Mouse (Mus musculus) cerebral cortex, adult 2 months (tissue): ENCODE data around the gene Atp6v0d1.

ENCODE experiments used
- WGBS: fragments of 180-500 bp; shearing (Covaris S2); methylation state at CpG from one replicate; pipeline ENCODE4 v1.1.7; 2018; 5-methylcytosine and 5-hydroxymethylcytosine counted together

The Atp6v0d1 gene

DNA sequence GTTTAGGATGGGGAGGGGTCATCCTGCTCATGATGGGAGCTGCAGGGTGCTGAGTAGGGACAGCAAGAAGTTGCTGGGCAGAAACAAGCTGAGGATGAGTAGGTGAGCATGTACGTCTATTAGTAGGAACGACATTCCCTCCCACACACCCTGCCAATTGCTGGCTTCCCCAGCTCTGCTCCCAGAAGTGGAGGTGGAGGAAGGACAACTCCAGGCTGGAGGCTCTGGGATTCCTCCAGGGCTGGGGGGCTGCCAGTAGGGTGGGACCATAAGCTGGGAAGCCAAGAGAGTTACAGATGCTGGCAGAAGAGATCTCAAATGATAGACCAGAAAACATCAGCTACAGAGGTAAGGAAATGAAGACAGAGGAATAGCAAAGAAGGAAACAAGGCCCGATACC, 29.3 kb downstream of the Atp6v0d1 start:
- WGBS = 45% methylated on average over 3 of the region's 3 CpGs

DNA sequence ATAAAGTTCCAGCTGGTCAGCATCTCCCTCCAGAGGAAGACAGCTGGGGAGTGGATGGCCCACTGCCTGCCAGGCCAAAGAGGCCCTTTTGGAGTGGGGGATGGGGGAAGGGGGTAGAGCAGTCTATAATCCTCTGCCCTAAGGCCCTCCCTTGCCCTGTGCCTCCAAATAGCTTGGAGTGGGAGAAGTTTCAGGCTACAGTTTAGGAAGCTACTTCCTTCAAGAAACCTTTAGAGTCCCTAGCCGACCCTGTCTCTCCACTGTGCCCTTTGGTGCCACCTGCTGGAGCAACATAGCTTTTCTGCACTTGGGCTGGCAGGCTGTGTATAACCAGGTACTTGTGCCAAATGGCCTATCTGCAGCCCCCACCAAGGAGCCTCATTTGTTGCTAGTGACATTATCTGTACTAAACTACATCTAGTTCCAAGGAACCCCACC, 31.9 kb downstream of the Atp6v0d1 start:
- WGBS = 0% methylated on average over 1 of the region's 1 CpGs

DNA sequence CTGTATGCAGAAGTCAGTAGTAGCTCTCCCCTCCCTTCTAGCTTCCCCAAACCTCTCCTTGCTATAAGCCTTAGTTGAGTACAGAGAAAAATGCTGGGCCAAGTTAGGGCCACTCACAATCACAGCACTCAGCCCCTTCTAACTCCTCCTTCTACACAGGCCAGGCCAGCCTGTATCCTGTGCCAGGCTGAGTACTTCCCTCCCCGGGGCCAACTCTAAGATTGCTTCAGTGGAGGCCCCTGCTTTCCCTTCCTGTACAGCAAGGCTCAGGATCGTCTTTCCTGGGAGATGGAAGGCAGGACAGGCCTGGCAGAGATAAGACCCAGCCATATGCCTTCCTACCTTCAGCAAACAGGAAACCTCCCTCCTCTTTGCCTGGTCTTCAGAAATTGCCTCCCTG, 32.4 kb downstream of the Atp6v0d1 start:
- whole genome bisulfite sequencing = 39% methylated on average over 2 of the region's 2 CpGs

DNA sequence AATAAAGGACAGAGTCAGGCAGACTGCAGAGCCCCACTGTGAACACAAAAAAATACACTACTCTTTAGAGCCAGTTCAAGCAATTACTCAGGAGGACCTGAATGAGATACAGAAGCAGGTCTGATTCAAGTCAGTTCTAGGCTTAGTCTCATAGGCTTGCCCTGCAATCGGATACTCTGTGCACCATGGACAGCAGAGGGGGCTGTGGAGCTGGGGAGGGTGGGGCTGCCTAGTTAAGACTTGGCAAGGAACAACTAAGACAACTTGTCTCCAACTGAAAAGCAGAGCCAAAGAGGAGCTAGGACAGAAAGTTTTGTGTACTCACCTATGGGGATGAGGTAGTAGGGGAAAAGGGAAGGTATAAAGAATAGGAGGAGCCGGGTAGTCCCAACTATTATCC, 34.1 kb downstream of the Atp6v0d1 start:
- WGBS = 54% methylated on average over 2 of the region's 2 CpGs

DNA sequence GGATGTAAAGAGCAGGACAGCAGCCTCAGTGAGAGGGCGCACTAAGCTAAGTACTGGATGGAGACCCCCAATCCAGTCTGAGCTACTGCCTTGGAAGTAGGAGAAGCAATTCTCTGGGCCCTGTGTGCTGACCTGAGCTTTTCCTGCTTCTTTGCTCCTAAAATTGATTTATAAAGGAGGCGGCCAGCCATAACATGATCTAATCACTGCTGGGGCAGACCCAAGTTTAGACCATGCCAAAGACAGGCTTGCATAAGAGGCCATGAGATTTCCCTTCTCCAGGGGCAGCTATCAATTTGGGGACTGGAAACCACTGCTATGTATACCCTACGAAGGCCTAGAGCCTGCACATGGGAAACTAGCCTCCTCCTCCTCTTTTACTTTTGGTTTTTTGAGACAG, 36.6 kb downstream of the Atp6v0d1 start:
- WGBS = 93% methylated on average over 3 of the region's 3 CpGs

DNA sequence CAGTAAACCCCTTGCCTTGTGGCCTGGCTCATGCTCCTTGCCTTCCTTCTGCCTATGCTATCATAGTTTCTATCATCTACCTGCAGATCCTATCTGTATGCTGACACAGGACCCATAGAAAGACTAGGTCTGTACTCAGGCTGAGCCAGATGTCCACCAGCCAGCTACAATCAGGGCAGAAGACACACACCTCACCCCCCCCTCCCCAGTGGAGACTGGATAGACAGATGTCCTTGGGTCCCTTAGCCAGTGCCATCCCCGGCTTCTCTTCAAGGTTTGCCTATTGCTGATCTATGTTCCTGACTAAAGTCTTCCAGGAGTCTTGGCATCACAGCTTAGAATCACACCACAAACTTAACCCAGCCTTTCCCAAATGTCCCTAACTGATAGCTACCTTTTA, 37.6 kb downstream of the Atp6v0d1 start:
- WGBS = 93% methylated on average over 1 of the region's 1 CpGs

DNA sequence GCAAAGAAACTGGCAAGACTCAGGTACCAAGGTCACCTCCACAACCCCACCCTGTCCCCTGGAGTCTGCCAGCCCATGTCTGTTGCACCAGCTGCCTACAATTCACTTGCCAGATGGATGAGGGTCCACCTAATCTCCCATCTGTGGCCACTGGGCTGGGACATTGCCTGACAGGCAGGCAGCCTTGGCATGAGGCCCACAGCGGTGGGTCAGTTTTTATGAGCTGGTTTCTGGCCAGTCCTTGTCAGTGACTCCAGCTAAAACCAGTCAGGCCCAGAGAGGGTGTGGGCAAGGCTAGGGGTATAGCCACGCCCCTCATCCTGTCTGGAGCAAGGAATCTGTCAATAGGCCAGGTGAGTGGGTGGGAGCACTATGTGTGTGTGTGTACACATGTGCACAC, 38.7 kb downstream of the Atp6v0d1 start:
- WGBS = 89% methylated on average over 2 of the region's 2 CpGs

DNA sequence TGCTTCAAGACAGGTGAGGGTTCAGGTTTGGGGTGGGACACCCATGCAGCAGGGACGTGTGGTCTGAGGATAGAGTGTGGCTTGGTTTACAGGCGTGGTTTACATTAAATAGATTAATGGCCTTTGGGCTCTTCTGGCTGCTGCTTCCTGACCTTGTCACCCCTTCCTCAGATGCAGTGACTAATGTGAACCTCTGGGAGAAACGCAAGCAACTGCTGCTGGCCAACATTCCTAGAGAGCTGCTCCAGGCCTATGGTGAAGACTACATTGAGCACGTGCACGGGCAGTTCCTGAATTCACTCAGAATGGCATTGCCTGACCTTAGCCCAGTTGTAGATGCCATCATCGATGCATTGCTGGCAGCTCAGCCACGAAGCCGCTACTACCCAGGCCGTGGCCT, 43.0 kb downstream of the Atp6v0d1 start:
- WGBS = 91% methylated on average over 9 of the region's 9 CpGs

DNA sequence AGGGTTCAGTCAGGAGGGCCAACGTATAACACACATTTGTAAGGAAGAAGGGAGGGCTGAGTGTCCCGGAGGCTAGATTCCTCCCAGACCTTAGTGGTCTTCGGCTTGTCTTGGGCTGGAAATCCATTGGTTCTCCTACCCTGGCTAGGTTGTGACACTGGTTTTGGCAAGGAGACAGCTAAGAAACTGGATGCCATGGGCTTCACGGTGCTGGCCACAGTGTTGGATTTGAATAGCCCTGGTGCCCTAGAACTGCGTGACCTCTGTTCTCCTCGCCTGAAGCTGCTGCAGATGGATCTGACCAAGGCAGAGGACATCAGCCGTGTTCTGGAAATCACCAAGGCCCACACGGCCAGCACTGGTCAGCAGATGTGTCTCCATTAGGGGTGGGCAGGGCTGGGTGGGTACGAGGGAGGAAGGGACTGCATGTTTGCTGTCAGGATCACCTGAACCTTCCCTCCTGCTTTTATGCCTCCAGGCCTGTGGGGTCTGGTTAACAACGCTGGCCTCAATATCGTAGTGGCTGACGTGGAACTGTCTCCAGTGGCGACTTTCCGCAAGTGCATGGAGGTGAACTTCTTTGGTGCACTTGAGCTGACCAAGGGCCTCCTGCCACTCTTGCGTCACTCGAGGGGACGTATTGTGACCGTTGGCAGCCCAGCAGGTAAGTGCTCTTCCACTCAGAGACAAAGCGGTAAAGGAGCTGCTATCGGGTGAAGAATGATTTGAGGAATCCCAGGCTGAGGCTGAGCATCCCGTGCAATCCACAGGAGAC, 43.7 kb downstream of the Atp6v0d1 start:
- WGBS = 88% methylated on average over 21 of the region's 21 CpGs

DNA sequence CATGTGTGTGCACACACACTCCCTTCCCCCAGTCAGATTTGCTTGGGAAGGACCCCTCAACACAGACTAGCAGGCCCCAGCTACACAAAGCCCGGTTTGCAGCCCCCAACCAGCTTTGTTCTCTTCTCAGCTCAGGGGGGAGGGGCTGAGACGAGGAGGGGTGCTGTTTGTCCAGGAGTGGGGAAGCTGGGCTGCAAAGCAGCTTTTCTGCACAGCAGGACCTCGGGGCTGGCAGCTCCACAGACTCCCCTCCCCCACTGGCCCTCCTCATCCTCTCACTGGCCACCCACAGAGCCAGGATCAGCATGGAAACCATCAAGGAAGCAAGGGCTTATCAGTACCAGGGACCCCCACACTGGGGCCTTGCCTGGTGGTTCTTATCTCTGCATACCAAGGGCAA, 44.8 kb downstream of the Atp6v0d1 start:
- WGBS = 22% methylated on average over 3 of the region's 3 CpGs

DNA sequence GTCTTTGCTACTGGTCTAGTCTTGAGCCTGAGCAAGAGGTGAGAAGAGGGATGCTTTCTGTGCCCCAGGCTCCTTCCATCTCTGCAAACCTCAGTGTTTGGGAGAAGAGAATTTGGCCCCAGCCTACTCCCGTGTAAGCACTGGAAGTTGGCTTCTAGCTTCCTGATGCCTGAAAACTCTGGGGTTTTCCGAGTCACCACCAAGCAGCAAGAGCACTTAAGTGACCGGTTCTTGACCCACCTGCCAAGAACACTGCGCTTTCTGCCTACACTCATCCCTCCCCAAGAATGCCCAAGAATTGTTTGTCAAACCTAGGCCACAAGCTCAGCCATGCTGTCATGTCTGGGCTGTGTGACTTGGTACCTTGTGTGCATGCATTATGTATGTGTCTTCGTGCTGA, 45.3 kb downstream of the Atp6v0d1 start:
- WGBS = 66% methylated on average over 5 of the region's 5 CpGs

DNA sequence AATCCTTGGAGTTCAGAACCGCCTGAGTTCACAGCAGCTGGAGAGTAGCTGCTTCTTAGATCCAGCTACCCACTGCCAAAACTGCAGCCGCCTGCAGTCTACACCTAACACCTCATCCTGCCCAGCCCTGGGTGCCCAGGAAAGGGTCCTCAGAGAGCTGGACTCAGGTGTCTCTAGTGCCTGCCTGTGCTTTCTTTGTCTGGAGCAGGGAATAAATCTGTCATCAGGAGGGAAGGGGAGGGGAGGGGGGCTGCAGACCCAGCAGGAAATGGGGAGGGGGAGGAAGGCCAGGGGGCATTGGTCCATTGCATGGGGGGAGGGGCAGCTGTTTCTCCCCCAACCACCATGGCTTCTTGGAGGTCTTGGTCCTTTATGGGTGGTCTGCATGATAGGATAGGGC, 46.3 kb downstream of the Atp6v0d1 start:
- 9% methylated on average over 2 of the region's 2 CpGs for WGBS

DNA sequence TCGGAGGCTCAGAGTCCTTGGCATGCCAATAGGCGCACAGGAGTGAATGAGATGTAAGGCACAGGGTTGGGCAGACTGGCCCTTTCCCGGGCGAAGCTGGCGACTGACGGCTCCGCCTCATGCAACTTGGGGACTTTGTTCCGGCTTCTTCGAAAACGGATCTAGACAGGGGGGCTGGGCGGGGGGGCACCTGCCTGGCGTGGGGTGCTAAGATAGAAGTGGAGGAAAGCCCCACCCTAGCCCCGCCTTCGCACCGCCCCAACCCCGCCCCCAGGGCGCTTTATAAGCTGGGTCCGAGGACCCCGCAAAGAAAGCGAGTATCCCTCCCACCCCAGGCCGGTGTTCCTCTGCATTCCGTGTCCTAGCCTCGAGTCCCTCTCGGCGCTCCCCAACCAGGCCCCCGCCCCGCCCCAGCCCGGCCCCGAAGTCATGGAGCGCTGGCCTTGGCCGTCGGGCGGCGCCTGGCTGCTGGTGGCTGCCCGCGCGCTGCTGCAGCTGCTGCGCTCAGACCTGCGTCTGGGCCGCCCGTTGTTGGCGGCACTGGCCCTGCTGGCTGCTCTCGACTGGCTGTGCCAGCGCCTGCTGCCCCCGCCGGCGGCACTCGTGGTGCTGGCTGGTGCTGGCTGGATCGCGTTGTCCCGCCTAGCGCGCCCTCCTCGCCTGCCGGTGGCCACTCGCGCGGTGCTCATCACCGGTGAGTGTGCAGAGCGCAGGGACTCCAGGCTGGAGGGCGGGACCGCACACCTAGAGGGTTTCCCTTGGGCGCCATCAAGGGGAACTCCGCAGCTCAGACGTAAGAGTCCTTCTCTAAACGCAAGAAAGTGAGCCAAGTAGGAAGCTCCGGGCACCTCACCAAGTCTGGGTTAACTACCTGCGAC, 47.2 kb downstream of the Atp6v0d1 start, which contains the start of gene Hsd11b2:
Gene Hsd11b2 (plus strand): TSS at position 320 of the 878 bp plus-strand sequence.
- 1% methylated on average over 68 of the region's 68 CpGs for WGBS

DNA sequence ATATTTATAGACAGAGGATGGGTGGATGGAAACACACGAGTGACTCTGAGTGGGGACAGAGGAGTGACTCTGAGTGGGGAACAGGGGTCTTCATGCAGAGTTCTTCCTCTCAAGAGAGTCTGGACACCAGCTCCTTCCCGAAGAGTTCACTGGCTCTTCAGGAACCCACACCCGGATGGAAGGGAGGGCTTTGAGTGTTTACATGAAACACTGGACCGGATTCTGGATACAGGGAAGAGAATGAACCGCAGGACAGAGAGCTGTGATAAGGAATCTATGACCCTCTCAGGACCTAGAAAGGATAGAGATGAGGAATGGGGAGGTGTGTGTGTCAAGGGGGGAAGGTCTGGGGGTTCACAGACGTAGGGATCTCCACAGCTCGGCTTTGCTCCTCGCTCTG, 48.5 kb downstream of the Atp6v0d1 start:
- WGBS = 61% methylated on average over 8 of the region's 8 CpGs

DNA sequence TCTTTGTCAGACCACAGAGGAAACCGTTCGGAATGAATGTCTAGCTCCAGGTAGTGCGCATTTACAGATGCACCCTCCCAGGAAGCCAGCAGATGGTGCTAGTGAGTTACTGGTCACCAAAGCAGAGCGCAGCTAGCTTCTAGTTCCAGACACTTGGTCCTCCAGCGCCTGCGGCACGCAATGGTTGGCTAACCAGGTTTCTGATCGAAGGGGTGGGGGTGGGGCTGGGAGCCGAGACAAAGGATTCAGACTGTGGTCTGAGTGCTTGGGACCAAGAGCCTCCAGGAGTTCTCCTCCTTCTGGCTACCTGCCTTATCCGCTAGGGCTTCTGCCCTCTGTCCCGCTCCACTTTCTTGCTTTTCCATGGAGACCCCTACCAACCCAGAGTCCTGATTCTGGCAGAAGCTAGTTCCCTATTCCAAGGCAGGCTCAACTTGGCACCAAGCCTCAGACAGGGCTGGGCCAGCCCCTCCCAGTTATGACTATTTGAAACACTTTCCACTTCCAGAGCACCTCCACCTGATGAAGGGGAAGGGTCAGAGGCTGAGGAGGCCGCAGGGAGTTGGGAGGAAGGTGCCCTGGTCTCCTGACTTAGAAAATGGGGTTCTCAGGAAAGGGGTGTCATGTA, 49.7 kb downstream of the Atp6v0d1 start:
- 17% methylated on average over 12 of the region's 12 CpGs for WGBS

DNA sequence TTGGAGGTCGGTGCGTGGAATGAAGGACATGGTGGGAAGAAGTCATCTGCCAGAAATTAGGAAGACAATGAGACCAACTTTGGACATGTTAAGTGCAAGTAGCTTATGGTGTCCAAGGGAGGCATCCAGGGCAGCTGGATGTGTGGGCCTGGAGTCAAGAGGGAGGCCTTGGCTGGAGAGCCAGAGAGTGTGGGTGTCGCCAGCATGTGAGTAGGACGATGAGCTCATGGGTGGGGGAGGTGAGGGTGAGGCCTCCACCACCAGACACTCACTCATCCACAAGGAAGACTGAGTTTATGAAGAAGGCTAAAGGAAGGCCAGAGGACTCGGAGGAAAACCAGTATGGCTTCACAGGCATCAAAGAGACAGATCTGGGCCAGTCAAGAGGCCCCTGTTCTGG, 51.2 kb downstream of the Atp6v0d1 start:
- 68% methylated on average over 5 of the region's 5 CpGs for WGBS

DNA sequence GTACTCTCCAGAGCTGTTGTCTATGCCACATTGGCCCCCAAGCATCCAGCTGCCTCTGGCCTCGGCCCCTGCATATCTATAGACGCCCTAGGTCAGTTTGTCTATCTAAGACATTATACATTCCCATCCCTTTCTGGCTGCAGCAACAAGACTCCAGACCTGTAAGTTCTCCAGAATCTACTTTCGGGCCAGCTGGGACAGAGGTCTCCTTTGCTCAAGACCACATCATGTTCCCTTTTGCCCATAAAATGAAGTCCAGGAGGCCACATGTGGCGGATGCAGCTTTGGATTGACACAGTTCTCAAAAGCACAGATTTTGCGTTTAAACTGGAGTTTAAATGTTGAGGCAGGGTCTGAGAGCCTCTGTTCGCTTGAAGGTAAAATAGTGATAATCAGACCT, 51.7 kb downstream of the Atp6v0d1 start:
- WGBS = 94% methylated on average over 6 of the region's 6 CpGs

DNA sequence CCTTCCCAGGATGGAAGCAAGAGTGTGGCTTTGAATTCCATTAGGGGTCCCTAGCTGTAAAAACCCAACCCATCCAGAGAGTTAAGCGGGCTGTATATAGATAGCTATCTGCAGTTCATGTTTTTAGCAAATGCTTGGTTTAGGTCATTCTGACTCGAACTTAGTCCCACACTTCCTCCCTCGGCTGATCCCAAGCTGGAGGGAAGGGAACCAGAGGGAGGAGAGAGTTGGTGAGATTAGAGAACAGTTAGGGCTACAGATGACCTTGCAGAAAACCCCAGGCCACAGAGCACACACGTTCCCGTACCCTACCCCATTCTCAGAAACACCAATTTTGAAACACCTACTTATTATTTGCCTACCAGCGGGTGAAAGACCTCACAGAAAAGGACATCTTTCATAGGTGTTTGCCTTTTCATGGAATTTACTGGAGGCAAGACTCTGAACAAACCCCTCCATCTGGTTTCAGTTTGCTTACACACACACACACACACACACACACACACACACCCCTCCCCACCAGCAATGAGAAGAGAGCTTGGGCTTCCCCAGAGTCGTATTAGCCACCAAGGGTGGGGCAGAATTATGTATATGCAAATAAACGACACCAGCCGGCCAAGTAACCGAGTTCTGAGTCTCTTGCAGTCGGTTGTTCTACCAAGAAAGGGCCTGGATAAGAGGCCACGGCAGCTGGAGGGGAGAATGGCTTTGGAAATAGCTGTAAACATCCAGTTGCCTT, 55.7 kb downstream of the Atp6v0d1 start:
- WGBS = 75% methylated on average over 12 of the region's 12 CpGs

DNA sequence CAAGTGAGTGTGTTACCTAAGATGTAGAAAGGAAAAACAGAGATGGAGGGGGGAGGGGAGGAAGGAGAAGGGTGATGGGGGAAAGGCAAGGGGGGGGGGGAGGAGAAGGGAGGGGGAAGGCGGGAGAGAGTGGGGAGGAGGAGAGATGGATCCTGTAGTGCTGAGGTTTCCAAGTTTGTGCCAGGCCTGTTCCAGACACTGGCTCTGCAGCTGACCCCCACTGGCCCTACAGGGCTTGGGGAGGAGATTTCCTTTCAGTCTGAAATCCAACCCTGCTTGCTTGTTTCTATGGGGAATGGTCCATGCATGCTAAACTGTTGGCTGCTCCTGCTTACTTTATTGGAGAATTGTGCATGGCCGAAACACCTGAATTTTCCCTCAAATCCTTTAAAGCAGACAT, 57.1 kb downstream of the Atp6v0d1 start:
- 73% methylated on average over 2 of the region's 2 CpGs for WGBS

DNA sequence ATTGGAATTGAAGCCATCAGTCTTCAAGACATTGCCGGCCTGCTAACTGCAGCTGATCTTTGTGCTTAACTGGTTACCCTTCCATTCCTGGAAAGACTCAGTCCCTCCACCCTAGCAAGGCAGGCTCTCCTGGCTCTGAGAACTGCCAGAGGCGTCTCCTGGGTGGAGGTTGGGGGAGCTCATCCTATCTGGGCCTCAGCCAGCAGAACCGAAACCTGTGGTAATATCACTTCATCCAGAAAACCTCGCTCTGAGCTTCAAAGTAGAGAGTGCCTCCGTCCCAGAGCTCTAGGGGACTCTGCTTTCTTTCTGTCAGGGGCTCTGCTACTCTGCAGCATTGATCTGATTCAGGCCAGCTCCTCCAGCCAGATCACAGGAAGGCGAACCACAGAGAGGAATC, 58.9 kb downstream of the Atp6v0d1 start:
- WGBS = 89% methylated on average over 6 of the region's 6 CpGs

DNA sequence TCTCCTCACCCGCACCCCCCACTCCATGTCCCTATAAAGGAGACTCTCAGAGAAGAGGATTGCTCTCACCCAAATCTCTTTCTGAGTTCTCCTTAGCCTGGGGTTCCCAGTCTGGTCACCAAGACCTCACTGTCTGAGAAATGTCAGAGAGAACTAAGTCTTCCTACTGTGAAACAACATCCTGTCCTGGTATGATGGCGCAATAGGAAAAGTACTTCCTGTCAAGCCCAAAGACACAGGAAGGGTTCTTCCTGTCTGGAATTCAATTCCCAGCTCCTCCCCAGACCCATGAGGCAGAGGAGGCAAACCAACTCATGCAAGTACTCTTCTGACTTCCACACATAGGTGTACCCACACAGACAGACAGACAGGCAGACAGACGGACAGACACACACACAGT, 61.2 kb downstream of the Atp6v0d1 start:
- 81% methylated on average over 3 of the region's 3 CpGs for WGBS

DNA sequence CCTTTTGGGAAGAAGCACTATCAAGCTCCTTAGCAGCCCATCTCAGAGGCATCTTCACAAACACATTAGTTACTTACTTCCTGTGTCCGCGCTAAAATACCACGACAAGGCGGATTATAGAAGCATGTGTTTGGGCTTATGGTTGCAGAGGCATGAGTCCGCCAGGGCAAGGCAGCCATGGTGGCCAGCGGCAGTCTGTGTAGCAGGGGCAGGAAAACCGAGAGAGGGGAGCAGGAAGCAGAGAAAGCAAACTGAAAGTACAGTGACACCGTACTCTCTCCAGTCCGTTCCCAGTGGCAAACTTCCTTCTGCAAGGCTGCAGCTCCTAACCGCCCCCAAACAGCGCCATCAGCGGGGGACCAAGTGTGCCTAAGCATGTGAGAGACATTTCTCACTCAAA, 66.1 kb downstream of the Atp6v0d1 start:
- 71% methylated on average over 12 of the region's 12 CpGs for WGBS
